Mouse (Mus musculus) stomach, postnatal 0 days (tissue): ENCODE results near the gene Cpvl.

ENCODE experiments used
- CTCF ChIP-seq: IDR thresholded peaks from 2 replicates; pipeline ENCODE4 v1.5.1; 2016; ENCODE audit warnings: antibody characterized with exemption, low read depth, mild to moderate bottlenecking, moderate library complexity
- EP300 ChIP-seq: optimal IDR thresholded peaks from 2 replicates; pipeline ENCODE3; 2016; ENCODE audit warnings: antibody characterized with exemption

DNA sequence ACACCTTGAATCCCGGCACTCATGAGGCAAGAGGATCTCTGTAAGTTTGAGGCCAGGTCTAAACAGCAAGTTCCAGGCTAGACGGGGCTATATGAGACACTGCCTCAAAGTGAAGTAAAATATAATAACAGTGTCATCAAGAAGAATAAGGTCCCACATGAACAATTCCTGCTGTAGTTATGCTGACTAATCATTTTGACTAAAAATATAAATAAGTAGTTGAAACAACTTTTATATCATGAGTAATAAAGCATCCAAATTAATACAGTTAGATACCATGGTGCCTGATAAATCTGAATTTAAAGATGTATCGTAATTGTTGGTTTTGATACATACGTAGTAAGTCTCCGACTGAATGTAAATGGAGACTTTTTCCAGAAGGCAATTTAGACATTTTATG lies 45.4 kb upstream of the Cpvl start:
- TF ChIP-seq CTCF (no peak), EP300 (no peak)
